Mouse (Mus musculus) limb, embryonic 15.5 days (tissue): Measurements from ENCODE around the gene Nlrp9b. TPM values are rescaled to one million over a fixed set of nuclear protein-coding genes. Genes with fewer than 3 reads are reported as not detected.

Experiments
- polyA plus RNA-seq: library from polyadenylated mRNA; unstranded; fragments of >200 nt; fragmentation: Nextera tagmentation; extraction: Ambion mirVana; gene quantifications from 2 replicates; pipeline ENCODE4 v1.2.1, GENCODE M21; 2015

Nlrp9b gene
- polyA plus RNA-seq, 1 experiment from 2014 or later, result not detected

Other genes starting within 250 kb of the Nlrp9b start
- gene Nectin2, start 241.0 kb upstream of the Nlrp9b start, polyA plus RNA-seq, result 84.5 and 85.1 TPM in 2 replicates
- gene Bcam, start 220.4 kb upstream of the Nlrp9b start, polyA plus RNA-seq, result 120 and 150 TPM in 2 replicates
- gene Cblc, start 194.7 kb upstream of the Nlrp9b start, polyA plus RNA-seq, result 14.6 and 15.2 TPM in 2 replicates
- 3.9 and 4.4 TPM in 2 replicates for gene Bcl3, start 168.7 kb upstream of the Nlrp9b start, polyA plus RNA-seq
- not detected in 2 replicates for gene Gm19345, start 139.5 kb upstream of the Nlrp9b start, polyA plus RNA-seq
- not detected in 2 replicates for gene Ceacam16, start 130.2 kb upstream of the Nlrp9b start, polyA plus RNA-seq
- 11.1 and 11.2 TPM in 2 replicates for gene Ceacam19, start 103.5 kb upstream of the Nlrp9b start, polyA plus RNA-seq
- gene Pvr, start 70.3 kb upstream of the Nlrp9b start, polyA plus RNA-seq, result 13.4 and 13.7 TPM in 2 replicates
- gene Igsf23, start 40.7 kb upstream of the Nlrp9b start, polyA plus RNA-seq, result 0.15 TPM in 1 of 2 replicates, not detected in the other
- not detected in 2 replicates for gene Ceacam20, start 26.1 kb upstream of the Nlrp9b start, polyA plus RNA-seq
- gene Vmn1r91, start 108.2 kb downstream of the Nlrp9b start, polyA plus RNA-seq, result not detected in 2 replicates
- gene Gm16442, start 131.1 kb downstream of the Nlrp9b start, polyA plus RNA-seq, result not detected in 2 replicates
- not detected in 2 replicates for gene Vmn1r93, start 147.6 kb downstream of the Nlrp9b start, polyA plus RNA-seq
- not detected in 2 replicates for gene Vmn1r94, start 176.9 kb downstream of the Nlrp9b start, polyA plus RNA-seq
- not detected in 2 replicates for gene Vmn1r95, start 202.2 kb downstream of the Nlrp9b start, polyA plus RNA-seq
- gene Gm6164, start 214.1 kb downstream of the Nlrp9b start, polyA plus RNA-seq, result not detected in 2 replicates
- gene Gm4498, start 242.4 kb downstream of the Nlrp9b start, polyA plus RNA-seq, result not detected in 2 replicates